Mouse (Mus musculus): ENCODE data around the gene Lpin3.

Gene Lpin3

DNA sequence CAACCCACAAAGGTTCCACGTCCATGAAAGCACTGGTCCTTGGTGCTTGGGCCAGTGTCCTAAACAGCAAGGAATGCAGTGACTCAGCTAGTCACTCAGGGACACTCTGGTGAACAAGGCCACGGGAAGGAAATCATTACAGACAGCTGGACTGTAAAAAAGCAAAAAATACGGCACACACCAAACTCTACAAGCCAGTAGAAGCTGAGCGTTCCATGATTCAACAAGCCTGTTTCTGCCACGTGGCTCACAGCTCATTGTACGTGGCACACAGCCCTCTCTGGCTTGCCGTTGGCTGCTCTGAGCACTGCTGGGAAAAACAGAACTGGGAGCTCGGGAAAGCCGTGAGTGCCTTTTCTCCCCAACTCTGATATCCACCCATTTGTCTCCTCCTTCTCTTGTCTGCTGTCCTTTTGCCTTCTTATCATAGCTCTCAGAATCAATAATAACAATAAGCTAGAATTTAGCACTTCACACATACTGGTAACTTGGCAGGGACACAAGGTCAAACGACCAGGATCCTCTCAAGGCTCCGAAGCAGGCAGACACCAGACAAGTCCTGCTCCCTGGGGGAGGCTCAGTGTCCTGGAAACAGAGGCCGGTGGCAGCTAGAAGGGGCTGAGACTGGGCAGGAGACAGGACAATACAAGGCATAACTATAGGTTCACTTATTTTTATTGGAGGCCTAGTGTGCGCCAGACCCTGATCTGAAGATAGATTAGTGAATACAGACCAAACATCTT, at the start of gene Lpin3:
Gene Lpin3, plus strand, starts transcription at position 218 of the 743 bp plus-strand sequence.
- no peak for DNase-seq (ENCODE audit: low spot score in 2 of 2)

GRCm38 (mm10) chr2:160840838-160841237, 39.6 kb upstream of the Lpin3 start:
- DNase-seq (ENCODE audit: low spot score in 2 of 2): no peak

DNA sequence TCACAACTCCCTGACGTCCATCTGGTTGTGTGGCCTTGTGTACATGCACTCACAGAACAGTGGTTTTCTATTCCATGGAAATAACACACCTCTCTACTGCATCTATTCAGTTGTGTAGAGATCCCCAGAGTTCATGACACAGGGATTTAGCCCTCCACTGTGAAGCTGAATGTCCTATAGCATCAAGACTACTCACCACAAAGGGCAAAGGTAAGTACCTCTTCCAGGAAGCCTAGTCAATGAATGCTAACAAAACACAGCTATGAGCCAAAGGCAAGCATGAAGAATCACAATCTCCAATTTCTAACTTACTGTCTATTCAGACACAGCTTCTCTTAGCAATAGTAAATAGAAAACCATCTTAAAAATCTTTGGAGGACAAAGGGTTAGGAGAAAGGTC, 32.8 kb upstream of the Lpin3 start:
- no peak for DNase-seq (ENCODE audit: low spot score in 2 of 2)

GRCm38 (mm10) chr2:160848186-160848585, 32.3 kb upstream of the Lpin3 start:
- no peak for DNase-seq (ENCODE audit: low spot score in 2 of 2)

DNA sequence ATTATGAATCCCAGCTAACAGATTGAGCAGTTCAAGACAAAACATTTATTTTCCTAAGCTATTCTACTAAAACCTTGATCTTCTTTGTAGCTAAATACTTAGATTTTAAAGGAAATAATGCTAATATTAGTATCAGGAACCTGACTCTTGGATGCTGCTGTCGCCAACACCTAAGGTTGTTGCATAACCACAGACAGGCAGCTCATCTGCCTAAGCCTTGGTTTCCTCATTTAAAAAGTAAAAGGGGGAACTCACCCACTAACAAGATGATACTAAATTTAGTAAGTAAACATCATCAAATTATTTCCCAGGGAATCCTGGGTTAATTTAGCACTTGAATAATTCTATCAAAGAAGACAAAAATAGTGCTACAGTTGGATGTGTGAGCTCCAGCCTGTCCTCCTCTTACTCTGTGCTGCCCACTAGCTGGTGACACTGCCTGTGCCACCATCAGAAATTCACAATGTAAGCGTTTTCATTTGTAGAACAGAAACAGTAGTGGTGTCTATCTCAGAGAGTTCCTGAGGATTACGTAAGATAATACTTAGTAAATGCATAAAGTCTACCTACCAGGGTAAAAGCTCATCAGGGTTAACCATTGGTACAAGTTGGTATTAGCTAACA, 30.7 kb upstream of the Lpin3 start:
- no peak for DNase-seq (ENCODE audit: low spot score in 2 of 2)

GRCm38 (mm10) chr2:160850360-160850759, 30.1 kb upstream of the Lpin3 start:
- DNase-seq (ENCODE audit: low spot score in 2 of 2): no peak

- DNase-seq (ENCODE audit: low spot score in 2 of 2): no peak
These were observed 25.8 kb upstream of the Lpin3 start for GRCm38 (mm10) chr2:160854687-160855086.

DNA sequence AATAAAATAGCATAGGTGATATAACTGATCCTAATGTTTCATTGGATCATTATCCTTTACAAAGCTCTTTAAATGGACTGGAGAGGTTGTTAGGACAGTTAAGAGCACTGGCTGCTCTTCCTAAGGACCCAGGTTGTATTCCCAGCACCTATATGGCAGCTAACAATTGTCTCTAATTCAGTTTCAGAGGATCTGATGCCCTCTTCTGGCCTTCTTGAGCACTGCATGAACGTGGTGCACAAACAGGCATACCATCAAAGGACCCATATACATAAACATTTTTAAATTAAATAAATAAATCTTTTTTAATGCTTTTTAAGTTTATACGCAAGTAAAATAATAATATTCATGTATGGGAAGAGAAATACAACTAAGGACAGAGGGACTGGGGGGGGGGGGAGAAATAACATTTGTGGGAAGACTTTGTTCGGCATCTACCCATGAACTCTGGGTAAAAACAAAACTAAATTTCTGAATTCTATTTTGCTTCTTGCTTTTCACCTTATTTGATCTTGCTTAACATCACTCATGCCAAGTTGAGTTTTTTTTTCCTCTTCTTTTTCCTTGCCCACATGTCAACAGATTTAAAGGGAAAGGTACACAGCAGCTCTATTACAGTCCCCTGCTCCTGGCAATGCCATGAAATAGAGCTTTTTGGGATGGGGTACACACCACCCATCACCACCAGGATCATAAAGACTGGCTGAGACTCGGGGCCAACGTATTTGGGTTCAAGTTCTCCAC, 23.9 kb upstream of the Lpin3 start:
- no peak for DNase-seq (ENCODE audit: low spot score in 2 of 2)

DNA sequence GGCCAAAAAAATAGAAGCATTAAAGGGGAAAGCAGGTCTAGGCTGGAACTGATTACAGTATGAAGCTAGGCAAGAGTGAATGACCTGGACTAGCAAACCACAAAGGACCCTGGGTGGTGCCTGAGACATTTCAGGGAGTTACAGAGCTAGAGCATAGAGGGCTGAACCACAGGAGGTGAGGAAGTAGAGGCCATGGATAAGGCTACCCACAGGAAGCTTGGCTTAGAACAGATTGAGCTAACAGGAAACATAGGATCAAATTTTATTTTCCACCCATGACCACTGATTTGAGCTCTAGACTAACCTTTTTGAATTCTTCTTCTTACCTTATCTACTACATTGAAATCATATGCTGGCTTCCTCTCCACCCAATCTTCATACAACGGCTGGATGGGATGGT, 20.1 kb upstream of the Lpin3 start:
- no peak for DNase-seq (ENCODE audit: low spot score in 2 of 2)

- DNase-seq (ENCODE audit: low spot score in 2 of 2): no peak
These were observed 16.4 kb upstream of the Lpin3 start for GRCm38 (mm10) chr2:160864112-160864511.

GRCm38 (mm10) chr2:160865266-160865665, 15.2 kb upstream of the Lpin3 start:
- no peak for DNase-seq (ENCODE audit: low spot score in 2 of 2)

DNA sequence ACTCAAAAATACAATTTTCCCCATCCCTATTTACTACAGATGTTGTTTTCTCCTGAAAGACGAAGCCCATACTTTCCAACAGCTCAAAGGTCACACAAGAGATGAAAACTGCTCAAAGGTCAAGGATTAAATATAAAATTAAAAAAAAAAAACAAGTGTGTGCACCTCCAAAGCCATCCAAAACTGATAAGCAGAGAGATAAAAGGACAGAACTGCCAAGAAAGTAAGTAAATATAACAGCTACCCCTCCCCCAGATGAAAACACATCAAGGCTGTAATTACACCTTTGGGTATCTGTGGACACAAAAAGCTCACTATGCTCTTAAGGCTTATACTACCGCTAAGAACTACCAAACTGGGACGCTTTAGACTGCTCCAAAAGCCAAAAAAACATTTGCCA, 11.0 kb upstream of the Lpin3 start:
- no peak for DNase-seq (ENCODE audit: low spot score in 2 of 2)

DNA sequence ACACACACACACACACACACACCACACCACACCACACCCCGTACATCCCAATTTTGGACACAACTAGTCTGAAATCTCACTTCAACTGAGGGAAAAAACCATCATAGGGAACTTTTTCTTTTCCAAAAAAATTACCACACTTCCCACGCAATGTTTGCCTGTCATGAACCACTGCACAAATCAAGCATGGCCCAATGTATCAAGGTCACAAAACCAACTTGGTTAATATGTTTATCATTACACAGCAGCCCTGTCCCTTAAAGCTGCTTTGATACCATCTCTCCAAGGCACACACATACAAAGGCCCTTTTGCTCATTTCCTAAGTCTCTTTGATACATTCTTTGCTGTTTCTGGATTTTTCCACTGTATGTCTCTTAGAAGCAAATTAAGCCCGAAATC, 9.2 kb upstream of the Lpin3 start:
- DNase-seq (ENCODE audit: low spot score in 2 of 2): no peak

GRCm38 (mm10) chr2:160872395-160872794, 8.1 kb upstream of the Lpin3 start:
- peak; percentile 37 to 76 for DNase-seq (ENCODE audit: low spot score in 2 of 2)

GRCm38 (mm10) chr2:160872890-160873382, 7.5 kb upstream of the Lpin3 start, which contains the start of gene Zhx3:
Zhx3 (minus strand) TSS chr2:160872998.
- peak; percentile 88 to 94 for DNase-seq (ENCODE audit: low spot score in 2 of 2)

DNA sequence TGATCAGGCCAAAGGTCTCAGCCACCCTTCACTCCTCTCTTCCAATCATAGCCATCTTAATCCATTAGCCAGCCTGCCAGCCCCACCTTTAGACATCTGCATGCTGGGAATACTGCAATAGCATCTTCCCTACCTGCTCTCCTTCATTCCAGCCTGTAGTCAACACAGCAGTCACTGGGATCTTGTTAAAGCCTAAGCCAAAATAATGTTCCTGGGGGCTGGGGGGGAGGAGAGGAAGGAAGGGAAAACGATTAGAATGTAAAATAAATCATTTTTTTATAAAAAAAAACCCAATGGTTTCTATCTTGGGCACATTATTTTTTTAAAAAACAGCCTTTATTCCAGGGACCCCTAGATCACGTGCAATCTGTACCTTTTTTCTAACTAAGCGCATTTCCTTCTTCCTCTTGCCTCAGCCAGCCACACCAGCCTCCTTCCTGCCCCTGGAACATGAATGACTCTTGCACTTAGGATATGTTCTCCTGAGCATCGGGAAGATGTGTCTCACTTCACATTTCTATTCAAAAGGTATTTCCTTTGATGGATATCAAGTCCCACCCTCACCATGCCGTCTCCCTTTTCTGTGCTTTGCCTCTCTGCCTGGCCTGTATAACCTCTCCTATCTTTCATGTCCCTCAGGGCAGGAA, 6.1 kb upstream of the Lpin3 start:
- DNase-seq (ENCODE audit: low spot score in 2 of 2): no peak

GRCm38 (mm10) chr2:160876115-160876514, 4.4 kb upstream of the Lpin3 start:
- no peak for DNase-seq (ENCODE audit: low spot score in 2 of 2)

GRCm38 (mm10) chr2:160881462-160882101, 1.1 kb downstream of the Lpin3 start:
- no peak for DNase-seq (ENCODE audit: low spot score in 2 of 2)

DNA sequence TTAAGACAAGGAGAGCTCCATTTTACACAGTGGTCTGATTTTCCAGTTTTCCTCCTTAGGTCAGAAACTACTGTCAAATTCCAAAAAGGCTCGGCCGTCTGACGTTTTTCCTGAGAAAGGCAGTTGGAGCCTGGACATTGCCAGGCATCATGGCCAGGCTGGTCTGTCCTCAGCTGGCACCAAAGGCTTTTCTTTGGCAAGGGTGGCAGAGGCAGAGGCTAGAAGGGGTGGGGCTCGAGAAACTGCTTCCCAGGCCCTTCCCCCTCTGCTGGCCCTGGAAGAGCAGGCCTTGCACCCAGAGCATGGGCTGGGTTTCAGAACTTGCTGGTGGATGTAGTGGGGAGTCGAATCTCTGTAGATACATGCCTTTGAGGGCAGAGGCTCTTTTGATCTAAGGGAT, 2.0 kb downstream of the Lpin3 start:
- DNase-seq (ENCODE audit: low spot score in 2 of 2): no peak

GRCm38 (mm10) chr2:160883912-160884311, 3.4 kb downstream of the Lpin3 start:
- no peak for DNase-seq (ENCODE audit: low spot score in 2 of 2)

DNA sequence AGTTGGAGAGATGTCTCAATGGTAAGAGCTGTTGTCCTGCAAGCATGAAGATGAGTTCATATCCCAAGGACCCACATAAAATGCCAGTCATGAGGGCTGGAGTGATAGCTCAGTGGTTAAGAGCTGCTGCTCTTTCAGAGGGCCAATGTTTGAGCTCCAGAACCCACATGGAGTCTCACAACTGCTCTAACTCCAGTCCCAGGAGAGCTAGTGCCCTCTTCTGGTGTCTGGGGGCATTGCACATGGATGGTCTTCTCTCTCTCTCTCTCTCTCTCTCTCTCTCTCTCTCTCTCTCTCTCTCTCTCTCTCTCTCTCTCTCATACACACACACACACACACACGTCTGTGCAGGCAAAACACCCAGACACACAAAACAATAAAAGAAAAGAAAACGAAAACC, 4.4 kb downstream of the Lpin3 start:
- DNase-seq (ENCODE audit: low spot score in 2 of 2): peak in 1 of 2 experiments; percentile 38

GRCm38 (mm10) chr2:160886221-160886620, 5.8 kb downstream of the Lpin3 start:
- DNase-seq (ENCODE audit: low spot score in 2 of 2): no peak
